Mouse (Mus musculus) erythroblast, embryonic 14.5 days (primary cell): ENCODE data around the gene Fdxr.

ENCODE experiments used
- GATA1 ChIP-seq: IDR thresholded peaks from 2 replicates; pipeline ENCODE4 v1.6.1; 2012; ENCODE audit warnings: low read length, inconsistent platforms, mixed read lengths
- TAL1 ChIP-seq: IDR thresholded peaks from 3 replicates; pipeline ENCODE4 v1.6.1; 2012; ENCODE audit warnings: low read length, inconsistent platforms, mixed read lengths

- TF ChIP-seq GATA1 (no peak), TAL1 (no peak)
Measured at GRCm38 (mm10) chr11:115225301-115225700, 51.5 kb downstream of the Fdxr start.
